Mouse (Mus musculus): ENCODE measurements at regions not wholly inside any gene's neighbourhood (a gene's known extent, or its start where the extent isn't known, plus 50 kb on each side); places are given as distances from the start of the nearest gene placed in this dataset.

DNA sequence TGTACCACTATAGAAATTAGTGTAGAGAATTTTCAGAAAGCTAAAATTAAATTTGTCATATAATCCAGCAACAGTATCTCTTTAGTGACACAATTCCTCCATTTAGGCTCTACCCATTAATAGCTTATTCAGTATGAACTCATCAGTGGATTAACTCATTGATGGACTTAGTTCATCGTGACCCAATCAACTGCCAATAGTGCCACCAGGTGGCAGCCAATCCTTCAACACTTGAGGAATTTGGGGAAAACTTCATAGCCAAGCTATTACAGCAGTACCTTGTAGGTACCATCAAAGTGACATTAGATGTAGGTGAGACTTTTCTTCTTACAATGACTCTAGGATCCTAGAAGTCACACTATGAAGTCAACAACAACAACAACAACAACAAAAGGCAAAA, 270.2 kb downstream of the Igsf11 start:
- DNase-seq, result no peak
- Histone ChIP-seq H3K4me3 (no peak overlapping the region), H3K27ac (no peak overlapping the region)
- no peak for TF ChIP-seq CTCF (IDR thresholded peaks at IDR 0.05)
- intact Hi-C loops (cut with DNase I), result no loop called here

DNA sequence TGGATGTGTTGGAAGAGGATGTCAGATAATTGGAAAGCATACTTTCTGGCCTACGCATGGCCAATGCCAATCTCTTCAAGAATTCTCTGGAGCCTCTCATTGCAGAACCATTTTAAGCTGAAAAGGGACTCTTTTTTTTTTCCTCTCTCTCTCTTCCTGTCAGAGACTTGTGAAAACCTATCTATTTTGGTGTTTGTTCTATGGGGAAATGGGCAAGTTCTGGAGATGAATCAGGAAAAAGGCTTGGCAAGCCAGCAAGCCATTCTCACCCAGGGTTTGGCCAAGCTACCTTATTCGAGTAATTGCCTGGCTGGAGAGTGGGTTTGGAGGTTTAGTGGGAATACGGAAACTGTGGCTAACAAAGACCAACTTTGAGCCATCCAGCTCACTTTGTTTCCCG, 299.4 kb downstream of the Igsf11 start:
- H3K4me3 ChIP-seq, result no peak overlapping the region
- no peak overlapping the region for H3K27ac ChIP-seq
- intact Hi-C loops (cut with DNase I), result no loop called here
- DNase-seq, result no peak
- no peak for TF ChIP-seq CTCF (IDR thresholded peaks at IDR 0.05)

GRCm38 (mm10) chr16:39195431-39195830, 303.0 kb downstream of the Igsf11 start:
- no peak for DNase-seq
- no peak for TF ChIP-seq CTCF (IDR thresholded peaks at IDR 0.05)
- no peak overlapping the region for H3K27ac ChIP-seq
- intact Hi-C loops (cut with DNase I), result no loop called here
- no peak overlapping the region for H3K4me3 ChIP-seq

DNA sequence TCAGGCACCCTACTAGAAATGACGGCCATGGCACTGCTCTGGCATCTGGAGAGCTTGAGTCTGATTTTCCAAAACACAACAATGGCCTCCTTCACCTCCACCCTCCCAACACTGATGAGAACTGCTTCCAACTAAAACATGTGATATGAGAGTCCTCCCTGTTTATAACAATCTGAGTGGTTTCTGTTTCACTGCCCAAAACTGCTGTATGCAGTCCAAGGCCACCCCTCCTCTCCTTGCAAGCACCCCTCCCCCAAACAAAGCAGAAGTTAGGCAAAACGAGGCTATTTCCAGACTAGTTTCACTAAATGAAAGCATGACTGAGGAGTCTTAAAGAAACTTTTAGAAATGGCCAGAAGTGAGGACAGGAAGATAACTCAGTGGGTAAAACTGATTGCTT, 304.4 kb downstream of the Igsf11 start:
- TF ChIP-seq CTCF (IDR thresholded peaks at IDR 0.05), result no peak
- Histone ChIP-seq H3K4me3 (no peak overlapping the region), H3K27ac (no peak overlapping the region)
- no peak for DNase-seq
- intact Hi-C loops (cut with DNase I), result no loop called here

- intact Hi-C loops (cut with DNase I), result no loop called here
- no peak for DNase-seq
- Histone ChIP-seq H3K4me3 (no peak overlapping the region), H3K27ac (no peak overlapping the region)
- no peak for TF ChIP-seq CTCF (IDR thresholded peaks at IDR 0.05)
Measured at GRCm38 (mm10) chr16:39223551-39223950, 331.1 kb downstream of the Igsf11 start.

DNA sequence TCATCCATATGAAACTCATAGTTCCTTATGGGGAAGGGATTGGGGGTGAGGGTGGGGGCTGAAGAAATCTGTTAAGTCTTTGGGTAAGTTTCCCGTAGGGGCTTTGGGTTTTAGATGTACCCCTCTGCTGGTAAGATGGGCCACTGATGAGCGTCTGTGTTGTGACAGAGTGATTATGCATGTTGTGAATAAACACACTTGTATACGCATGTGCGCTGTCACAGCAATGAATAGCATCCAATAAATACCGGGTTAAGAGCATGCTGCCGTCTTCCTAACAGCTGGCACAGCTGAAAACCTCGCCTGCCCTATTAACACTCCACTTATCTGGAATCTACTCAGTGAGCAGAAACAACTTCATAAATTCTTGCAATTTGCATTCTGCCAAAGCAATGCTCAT, 337.0 kb downstream of the Igsf11 start:
- no peak overlapping the region for H3K4me3 ChIP-seq
- DNase-seq, result no peak
- TF ChIP-seq CTCF (IDR thresholded peaks at IDR 0.05), result no peak
- no peak overlapping the region for H3K27ac ChIP-seq
- intact Hi-C loops (cut with DNase I), result no loop called here

- no peak for TF ChIP-seq CTCF (IDR thresholded peaks at IDR 0.05)
- Histone ChIP-seq H3K27ac (no peak overlapping the region), H3K4me3 (no peak overlapping the region)
- intact Hi-C loops (cut with DNase I), result no loop called here
- no peak for DNase-seq
Measured at GRCm38 (mm10) chr16:39230439-39230838, 338.0 kb downstream of the Igsf11 start.

DNA sequence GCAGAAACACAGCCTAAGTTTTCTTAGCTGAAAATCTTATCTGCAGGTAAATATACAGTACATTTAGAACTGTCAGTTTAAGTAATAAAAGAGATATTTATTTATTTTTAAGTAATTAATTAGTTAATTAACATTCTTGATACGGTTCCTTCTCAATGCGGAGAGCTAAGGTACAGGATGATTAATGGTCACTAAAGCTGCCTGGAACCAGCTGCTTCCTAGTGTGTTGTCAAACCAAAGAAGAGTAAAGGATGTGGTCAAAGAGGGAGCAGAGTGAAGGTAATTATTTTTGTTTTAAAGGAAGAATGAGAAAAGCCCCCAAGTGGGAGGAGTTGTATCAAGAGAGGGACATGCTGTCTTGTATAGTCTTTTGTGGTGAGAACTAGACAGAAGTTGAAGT, 341.8 kb downstream of the Igsf11 start:
- intact Hi-C loops (cut with DNase I), result no loop called here
- no peak for DNase-seq
- Histone ChIP-seq H3K4me3 (no peak overlapping the region), H3K27ac (no peak overlapping the region)
- TF ChIP-seq CTCF (IDR thresholded peaks at IDR 0.05), result no peak

- H3K4me3 ChIP-seq, result no peak overlapping the region
- H3K27ac ChIP-seq, result no peak overlapping the region
- intact Hi-C loops (cut with DNase I), result no loop called here
- DNase-seq, result no peak
- TF ChIP-seq CTCF (IDR thresholded peaks at IDR 0.05), result no peak
Measured at GRCm38 (mm10) chr16:39273490-39273889, 381.0 kb downstream of the Igsf11 start.

DNA sequence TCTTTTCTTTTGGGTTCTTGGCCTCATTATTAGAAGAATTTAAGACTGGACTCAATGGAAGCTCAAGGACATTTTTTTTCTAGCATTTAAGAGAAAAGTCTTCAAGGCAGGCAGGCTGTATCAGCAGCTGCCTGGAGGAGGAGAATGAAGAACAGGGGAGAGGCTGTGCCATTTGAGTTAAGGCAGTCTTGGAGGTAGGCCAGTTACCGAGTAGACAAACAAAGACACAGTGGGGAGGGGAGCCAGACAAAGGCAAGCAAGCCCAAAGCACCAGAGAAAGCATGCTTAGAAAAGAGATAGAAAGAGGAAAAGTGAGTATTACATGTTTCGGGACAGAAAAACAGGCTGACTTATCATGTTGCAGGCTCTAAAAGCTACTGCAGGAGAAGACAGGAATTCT, 392.0 kb downstream of the Igsf11 start:
- Histone ChIP-seq H3K27ac (no peak overlapping the region), H3K4me3 (no peak overlapping the region)
- DNase-seq, result no peak
- no peak for TF ChIP-seq CTCF (IDR thresholded peaks at IDR 0.05)
- intact Hi-C loops (cut with DNase I), result no loop called here

DNA sequence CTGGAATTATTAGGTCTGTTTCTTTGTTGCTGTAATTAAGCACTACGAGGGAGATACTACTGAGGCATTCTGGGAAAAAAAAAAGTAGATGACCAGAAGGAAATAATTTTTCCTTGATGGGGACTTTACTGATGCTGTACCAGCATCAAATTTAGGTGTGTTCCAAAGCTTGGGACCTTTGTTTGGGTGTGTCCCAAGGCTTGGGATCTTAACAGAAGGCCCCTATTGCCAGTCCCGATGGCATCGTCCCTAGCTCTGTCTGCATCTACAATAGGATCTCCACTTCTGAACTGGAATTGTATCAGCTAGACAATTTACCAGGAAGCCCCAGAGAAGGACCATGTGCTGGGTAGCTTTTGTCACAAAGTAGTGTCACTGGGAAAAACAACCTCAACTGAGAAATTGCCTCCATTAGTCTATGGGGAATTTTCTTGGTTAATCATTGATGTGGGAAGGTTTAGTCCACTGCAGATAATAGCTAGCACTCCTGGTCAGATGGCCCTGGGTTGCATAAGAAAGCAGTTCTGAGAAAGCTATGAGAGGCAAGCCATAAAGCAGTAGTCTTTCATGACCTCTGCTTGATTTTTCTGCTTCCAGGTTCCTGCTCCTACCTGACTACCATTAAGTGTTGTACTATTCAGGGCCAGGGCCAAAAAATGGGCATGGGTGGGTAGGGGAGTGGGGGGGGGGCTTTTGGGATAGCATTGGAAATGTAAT, 392.7 kb downstream of the Igsf11 start:
- H3K4me3 ChIP-seq, result no peak overlapping the region
- no peak overlapping the region for H3K27ac ChIP-seq
- DNase-seq, result no peak
- TF ChIP-seq CTCF (IDR thresholded peaks at IDR 0.05), result no peak
- intact Hi-C loops (cut with DNase I), result no loop called here

DNA sequence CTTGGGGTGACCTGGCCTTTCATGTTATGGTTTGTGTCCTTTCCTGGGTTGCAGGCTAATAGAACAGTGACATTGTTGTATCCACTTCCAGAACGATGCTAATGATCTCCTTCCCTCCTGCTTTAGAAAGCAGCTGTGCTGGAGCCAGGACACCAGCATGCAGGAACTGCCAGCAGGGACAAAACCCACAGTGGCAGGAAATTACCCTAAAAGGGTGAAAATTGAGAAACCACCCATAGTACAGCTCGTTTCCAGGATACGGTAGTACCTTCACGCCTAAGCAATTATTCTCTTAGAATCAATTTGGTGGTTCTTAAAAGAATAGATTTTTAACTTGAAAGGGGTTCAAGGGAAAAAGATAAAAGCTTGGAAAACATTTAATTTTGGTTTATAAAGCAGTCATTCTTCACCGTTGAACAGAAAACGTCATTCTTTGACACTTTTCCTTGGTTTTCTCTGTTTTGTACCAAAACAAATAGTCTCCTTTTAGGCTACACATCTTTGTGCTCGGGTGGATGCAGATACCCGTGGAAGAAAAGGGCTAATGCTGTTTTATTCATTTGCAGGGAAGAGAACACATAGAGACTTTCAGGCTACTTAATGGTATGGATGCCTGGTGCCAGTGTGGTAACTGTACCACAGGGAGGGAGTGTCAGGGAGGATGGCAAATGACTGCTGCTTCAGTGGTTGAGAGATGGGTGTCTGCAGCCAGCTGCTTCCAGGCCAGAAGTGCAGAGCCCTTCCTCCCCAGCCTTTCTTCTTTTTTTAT, 394.5 kb downstream of the Igsf11 start:
- TF ChIP-seq CTCF (IDR thresholded peaks at IDR 0.05), result no peak
- intact Hi-C loops (cut with DNase I), result no loop called here
- Histone ChIP-seq H3K4me3 (no peak overlapping the region), H3K27ac (no peak overlapping the region)
- no peak for DNase-seq

- intact Hi-C loops (cut with DNase I), result no loop called here
- no peak for TF ChIP-seq CTCF (IDR thresholded peaks at IDR 0.05)
- Histone ChIP-seq H3K4me3 (no peak overlapping the region), H3K27ac (no peak overlapping the region)
- no peak for DNase-seq
Measured at GRCm38 (mm10) chr16:39298856-39299255, 406.4 kb downstream of the Igsf11 start.

DNA sequence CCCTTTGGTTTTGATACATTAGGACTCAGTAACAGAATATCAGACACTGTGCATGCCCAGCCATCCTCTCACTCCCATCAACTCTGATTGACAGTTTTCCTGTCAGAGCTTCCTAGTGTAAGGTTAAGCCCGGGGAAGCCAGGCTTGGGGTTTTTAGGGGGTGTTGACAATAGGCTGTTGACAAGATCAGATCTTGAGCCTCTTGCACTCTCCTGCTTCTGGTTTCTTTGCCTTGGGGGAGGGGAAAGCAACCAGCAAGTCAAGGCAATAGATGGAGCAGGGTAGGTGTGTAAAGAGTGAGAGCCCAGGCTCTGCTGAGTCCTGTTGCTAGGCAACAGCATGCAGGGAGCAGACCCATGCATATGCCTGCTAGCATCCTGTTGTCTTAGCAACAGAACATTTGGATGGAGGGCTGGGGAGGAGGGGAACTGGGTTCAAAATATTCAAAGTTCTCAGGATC, 410.5 kb downstream of the Igsf11 start:
- intact Hi-C loops (cut with DNase I), result no loop called here
- H3K27ac ChIP-seq, result no peak overlapping the region
- DNase-seq, result no peak
- no peak overlapping the region for H3K4me3 ChIP-seq
- TF ChIP-seq CTCF (IDR thresholded peaks at IDR 0.05), result no peak

Data from gastrocnemius, adult 2 months (tissue).